Mouse (Mus musculus) spleen, postnatal 10 days (tissue): Measurements from ENCODE around the gene Asic5.

Source experiments
- DNase-seq, 2 experiments: peaks; one replicate each; pipeline ENCODE4 v3.0.0; 2021 to 2022; ENCODE audit warnings: low spot score in 2 of 2

The Asic5 gene

GRCm38 (mm10) chr3:81981990-81982389 is at the start of gene Asic5:
Asic5 (plus strand) TSS chr3:81982290.
- no peak for DNase-seq

DNA sequence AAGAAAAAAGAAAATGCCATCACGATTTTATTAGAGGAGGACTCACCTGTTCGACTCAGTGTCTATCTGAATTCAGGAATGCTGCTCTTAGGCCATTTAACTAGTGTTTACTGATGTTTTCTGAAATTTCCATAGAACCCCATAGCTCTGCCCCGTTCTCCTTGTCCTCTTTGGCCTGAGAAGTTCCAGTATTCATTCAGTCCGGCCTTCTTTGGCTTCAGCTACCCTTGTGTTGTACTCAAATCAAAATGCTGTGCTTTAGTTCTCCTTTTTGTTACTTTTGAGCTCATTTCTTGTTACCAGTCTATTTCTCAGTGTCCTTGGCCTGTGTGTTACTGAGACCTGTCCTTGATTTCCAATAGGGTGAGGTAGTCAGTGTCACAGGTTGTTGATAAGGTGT is 48.7 kb upstream of the Asic5 start:
- DNase-seq, result no peak

DNA sequence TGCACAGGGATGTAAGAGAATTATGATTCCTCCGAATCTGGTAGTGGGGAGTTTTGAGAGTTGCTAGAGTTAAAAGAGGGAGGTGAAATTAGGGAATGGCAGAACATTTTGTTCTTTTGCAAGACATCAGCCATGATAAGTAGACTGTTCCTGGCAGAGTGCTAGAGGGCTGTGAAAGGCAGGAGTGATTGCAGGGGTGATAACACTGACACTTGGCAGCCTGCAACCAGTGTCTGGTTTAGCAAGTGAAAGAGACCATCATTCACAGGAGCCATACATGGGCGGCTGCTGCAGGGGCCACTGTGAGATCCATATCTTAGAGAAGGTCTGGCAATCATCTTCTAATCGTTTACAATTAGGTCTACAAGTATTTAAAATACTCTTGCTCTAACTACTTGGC is 43.2 kb upstream of the Asic5 start:
- DNase-seq, result no peak

- no peak for DNase-seq
Measured at GRCm38 (mm10) chr3:81942341-81942740, 39.7 kb upstream of the Asic5 start.

- DNase-seq, result no peak
Measured at GRCm38 (mm10) chr3:81943097-81943496, 39.0 kb upstream of the Asic5 start.

DNA sequence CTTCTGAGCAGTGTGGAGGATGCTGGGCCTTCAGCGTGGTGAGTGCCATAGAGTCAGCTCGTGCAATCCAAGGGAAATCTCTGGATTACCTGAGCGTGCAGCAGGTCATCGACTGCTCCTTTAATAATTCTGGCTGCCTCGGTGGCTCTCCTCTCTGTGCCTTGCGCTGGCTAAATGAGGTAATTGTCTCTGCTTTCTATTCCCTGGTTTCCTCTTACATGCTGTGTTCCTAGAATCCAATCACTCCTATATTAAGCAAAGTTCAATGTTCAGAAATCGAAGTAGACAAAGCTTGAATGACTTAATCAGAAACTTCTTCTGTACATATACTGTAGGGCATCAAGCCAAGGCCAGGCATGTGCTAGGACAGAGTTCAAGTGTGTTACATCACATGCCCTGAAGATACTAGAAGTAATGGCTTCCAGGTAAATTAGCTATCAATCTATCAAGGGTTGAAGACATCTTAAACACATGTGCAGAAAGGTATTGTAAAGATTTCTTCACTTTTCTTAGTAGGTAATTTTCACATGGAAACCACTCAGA is 37.2 kb upstream of the Asic5 start:
- no peak for DNase-seq

DNA sequence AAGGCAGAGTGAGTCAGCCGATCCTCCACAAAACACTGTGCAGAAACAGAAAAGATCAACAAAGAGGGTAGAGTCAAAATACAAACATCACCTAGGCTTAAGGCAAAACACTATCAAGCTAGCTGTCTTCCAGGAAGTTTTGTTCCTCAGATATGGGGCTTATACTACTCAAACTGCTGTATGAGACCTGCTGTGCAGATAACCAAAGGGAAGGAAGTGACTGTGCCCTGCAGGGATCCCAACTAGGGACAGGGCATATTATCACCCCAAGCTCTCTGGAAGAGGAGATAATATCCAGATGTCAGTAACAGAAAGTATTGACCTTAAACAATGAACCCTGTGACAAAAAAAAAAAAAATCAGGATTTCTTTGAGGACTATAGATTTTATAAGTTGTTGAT is 33.0 kb upstream of the Asic5 start:
- DNase-seq, result no peak

GRCm38 (mm10) chr3:81951785-81952184 is 30.3 kb upstream of the Asic5 start:
- no peak for DNase-seq

DNA sequence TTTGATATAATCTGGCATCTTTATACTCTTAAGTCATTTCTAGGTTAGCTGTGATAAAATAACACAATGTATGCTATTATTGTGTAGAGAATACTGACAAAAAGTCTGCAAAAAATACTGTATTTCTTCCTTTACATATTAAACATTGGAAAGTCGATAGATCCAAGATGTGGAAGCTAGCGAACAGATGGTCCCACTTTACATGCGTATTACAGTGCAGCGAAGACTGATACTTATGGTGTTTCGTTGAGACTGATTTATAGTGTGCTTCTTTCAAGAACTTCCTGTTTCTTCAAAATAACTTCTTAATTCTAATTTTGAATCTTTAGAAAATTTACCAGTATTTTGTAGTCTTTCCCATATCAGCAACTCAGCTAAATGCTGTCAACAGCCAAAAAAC is 24.6 kb upstream of the Asic5 start:
- no peak for DNase-seq

DNA sequence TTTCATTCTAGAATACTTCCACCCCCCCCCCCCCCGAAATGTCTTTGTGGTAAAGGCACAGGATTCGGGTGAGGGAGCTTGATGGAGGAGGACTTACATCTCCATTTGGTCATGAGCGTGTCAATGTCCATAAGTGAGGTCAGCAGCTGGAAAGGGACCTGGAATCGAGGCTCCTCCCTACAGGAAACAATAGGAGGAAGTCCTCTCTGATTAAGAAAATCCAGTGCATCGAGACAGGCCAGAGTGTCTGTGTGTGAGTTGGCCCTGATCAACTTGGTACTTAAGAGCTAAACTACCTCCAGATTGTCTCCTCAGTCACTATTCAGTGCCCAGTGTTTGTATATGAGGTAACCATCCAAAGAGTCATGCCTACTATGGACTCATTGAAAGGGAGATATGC is 20.8 kb upstream of the Asic5 start:
- DNase-seq, result no peak

DNA sequence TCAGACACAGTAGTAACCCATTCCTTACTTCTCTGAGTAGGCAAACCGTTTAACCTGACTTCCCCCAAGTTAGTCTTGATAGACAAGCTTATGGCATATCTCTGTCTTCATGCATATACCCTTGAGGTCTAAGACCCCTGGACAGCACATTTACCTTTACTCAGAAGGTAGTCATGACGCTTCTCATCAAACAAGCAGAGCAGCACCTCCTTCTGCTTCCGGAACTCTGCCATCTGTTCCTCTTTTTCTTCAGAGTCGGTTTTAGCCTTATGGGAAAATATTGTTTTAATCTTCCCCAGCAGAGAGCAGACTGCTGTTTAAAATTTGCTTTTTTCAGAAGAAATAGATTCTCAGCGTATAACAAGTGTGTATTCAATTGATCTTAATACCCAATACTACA is 18.3 kb upstream of the Asic5 start:
- no peak for DNase-seq

DNA sequence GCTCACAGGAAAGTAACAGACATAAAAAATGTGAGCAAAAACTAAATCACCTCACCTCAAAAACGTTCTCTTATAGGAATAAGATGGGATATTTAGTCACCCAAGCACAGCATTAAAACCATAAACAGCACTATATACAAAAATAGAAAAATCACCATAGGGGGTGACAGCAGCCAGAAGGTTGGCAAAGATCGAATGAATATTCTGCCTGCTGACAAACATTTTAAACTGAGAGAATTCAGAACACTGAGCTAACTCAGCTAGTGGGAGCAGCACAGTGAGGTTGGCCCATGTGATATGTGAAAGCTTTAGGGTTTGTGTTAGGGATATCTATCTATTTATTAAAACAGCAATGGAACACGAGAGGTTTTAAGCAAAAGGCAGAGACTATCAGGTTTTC is 17.5 kb upstream of the Asic5 start:
- DNase-seq, result no peak

GRCm38 (mm10) chr3:81975607-81976006 is 6.5 kb upstream of the Asic5 start:
- DNase-seq, result no peak

DNA sequence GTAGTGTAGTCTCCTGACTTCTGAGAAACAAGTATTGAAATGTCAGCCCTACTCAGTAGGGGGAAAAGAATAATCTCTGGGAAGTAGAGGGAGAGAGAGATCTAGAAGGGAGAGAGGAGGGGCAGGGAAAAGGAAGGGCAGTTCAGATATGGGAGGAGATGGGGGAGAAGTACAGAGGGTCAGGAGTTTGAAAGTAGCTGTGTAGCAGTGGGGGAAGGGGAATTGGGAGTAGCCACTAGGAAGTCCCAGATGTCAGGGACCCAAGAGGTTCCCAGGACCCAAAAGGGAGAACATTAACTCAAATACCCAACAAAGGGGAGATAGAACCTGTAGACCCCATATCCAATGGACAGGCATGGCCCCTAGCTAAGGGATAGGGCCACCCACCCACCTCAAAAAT is 6.0 kb upstream of the Asic5 start, which contains the start of gene Tdo2:
Tdo2 (minus strand) TSS at position 101 of the 400 bp plus-strand sequence.
- no peak for DNase-seq

DNA sequence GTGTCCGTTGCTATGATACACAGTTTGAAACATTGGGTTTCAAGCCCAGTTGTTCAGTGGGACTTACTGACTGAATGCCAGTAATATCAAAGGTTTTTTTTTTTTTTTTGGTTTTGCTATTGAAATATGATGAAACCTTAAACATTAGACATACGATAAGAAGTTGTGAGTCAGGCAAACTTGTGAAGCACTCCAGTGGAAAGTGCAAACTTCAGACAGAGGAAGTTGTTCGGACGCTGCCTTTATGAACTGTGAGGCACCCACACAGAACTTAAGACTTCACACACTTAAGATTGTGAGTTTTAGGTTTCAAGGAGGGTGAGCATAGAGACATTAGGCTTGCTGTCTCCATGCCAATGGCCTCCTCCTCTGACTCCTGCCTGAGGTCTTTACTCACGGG is 514 bp upstream of the Asic5 start:
- no peak for DNase-seq

DNA sequence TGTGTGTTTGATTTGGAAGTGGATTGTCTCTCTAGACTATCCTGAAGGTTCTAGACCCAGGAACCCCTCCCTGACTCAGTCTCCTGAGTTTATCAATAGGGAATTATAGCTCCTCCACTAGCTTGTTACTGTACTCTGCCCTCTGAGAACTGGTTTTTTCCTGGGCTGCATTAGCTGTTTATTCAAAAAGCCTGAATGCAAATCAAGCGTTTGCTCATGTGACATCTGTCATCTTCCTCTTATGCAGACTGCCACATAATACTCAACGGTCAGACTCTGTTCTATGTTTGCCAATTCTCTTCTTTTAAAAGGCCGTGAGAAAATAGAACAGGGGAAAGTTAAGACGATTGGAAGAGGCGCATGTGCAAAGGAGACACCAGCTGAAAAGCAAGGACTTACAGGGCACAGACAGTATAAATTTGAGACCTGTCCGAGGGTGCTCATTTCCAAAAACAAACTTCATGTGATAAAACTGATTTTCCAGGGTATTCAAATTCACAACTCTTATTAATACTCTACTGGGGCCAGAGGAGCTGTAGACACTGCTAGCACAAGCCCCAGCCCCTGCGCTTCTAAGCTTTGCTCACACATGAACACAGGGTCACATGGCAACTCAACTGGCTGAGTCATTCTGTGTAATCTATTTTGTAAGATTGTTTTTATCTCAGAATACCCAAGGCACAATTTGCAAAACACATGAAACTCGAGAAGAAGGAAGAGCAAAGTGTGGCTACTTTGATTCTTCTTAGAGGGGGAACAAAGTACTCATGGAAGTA is 1.2 kb downstream of the Asic5 start:
- DNase-seq, result no peak

GRCm38 (mm10) chr3:81985100-81985499 is 3.0 kb downstream of the Asic5 start:
- DNase-seq, result no peak

DNA sequence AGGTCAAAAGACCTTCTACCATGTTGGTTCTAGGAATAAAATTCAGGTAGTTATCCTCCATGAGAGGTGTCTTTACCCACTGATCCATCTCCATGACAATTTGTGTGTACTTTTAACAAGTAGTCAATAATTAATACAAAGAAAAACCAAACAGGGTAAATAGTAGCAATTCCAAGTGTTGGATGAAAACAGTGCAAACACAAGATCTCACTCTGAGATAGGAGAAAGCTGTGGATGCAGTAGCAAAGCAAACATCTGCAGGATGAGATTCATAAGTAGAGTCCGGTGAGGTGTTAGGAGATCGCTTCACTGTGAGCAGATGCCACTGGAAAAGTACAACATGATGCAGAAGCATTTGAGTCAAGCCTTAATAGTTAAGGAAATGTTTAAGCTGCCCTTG is 4.0 kb downstream of the Asic5 start:
- DNase-seq, result no peak

DNA sequence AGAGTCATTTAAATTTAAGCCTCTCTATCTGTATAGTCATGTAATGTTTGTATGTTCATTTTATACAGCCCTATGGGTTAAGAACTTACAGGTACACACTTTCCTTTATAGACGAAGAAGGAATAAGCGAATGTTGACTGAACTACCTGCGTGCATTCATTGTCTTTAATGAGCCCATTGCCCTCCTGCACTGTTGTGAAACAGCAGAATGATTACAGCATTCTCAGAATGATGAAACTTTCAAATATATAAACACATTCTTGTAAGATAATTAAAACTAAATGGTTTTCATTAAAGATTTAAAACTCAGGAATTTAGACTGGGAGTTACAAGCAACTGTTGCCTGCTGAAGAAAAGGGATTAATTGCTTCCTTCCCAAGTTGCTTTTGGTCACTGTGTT is 5.5 kb downstream of the Asic5 start:
- DNase-seq, result no peak

DNA sequence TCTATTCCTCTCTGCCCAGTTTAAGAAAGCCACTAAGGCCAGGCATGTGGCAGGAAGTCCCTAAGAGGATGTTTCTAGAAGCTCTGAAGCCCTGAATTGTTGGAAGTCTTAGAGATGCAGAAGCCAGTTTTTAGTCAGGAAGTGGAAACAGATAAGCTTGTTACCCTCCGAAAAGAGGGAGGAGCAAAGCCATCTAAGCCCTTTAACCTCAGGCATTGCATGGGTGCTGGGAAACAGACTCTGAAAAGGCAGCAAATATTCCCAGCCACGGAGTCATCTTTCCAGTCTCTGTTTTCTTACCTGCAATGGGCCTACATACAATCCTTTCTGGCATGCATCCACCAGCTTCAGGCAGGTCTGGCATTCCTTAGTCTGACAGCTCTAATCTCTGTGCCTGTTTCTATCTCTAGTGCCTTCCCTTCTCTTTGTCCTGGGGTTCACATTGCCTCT is 7.6 kb downstream of the Asic5 start:
- DNase-seq, result no peak

DNA sequence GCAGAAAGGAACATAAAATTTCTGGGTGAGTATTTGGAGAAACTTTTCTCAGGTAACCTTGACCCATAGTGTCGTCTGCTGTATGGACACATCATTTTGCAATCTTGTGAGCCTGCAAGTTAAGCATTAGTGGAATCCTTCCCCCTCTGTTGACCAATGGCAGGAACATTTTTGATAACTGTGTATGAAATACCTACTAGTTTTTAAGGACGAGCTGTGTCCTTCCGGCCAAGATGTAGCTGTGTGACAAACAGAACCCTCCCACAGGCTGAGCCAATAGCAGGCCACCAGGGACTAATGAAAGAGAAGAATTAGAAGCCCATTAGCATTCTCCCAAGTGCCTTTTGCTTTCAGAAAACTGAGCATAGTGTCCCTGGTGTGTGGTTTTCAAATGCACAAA is 8.4 kb downstream of the Asic5 start:
- DNase-seq, result no peak

DNA sequence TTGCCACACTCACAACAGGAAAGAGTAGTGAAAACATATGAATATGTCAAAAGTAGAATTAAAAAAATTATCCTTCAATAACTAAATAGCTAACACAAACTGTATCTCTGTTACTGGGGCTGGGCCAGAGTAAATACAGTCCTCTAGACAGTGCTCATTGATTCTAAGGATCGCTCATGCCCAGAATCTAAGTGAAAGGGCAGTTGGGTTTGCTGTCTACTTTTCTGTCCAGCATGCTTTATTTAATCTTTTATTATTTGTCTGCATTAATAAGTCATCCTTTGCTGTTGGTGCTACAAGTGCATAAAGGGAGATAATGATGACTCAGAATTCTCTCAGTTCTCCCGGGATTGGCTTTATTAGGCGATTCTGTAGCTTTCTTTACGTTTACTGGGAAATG is 13.3 kb downstream of the Asic5 start:
- no peak for DNase-seq

- no peak for DNase-seq
Measured at GRCm38 (mm10) chr3:81995988-81996387, 13.9 kb downstream of the Asic5 start.

GRCm38 (mm10) chr3:82007002-82007401 is 24.9 kb downstream of the Asic5 start:
- DNase-seq, result no peak
